Comparison of ENCODE assay signal across 9 mouse cellular contexts in the genomic region with DNA sequence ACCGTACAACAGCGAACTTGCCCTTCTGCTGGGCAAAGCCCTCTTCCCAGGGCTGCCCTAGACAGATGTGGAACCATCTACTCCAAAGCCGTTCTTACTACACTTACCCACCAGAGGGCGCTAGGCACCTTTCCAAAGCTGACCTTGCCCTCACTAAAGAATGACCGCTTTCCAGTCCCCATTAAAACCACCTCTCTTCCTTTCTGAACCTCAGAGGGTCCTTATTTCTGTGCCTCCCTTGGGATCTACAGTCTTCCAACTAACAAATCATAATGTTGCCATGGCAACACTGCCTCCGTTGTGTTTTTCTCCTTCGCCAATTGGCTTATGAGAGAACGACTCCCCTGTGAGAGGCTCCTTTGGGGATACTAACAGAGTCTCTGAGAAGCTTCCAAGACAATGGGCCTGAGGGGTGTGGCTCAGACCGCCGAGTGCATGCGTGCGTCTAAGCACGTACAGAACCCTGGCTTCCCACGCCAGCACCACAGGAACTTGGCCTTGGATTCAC. TPM values are rescaled to one million over a fixed set of nuclear protein-coding genes. Genes with fewer than 3 reads are reported as not detected.
DNase-seq lines count a peak whose midpoint lies in the region; ATAC-seq and TF ChIP-seq lines count a peak whose summit lies in the region.
"Had no signal": no experiment of that assay in that cellular context is flagged by ENCODE, and none has a peak within 500 bp of the region (broad histone marks: within the 10 kb centered on the region; RNA-seq: fewer than 3 reads in every experiment).

No protein-coding gene starts in this region.

- intact Hi-C loops in heart, postnatal 25 days (cut with DNase I): no loop called here

- peak; percentile 87 for TF ChIP-seq CTCF in lung, embryonic 14.5 days (IDR thresholded peaks at IDR 0.05; ENCODE audit: low read depth)
- TF ChIP-seq CTCF in olfactory bulb, adult 2 months (IDR thresholded peaks at IDR 0.05; ENCODE audit: insufficient read depth, low read depth, low read length): peak; percentile 51

- no peak overlapping the region for H3K4me3 ChIP-seq in ES-E14 (ENCODE audit: insufficient read depth in 1 of 2, low read depth in 1 of 2, low read length in 2 of 2, poor library complexity in 1 of 2, severe bottlenecking in 1 of 2)
- H3K4me3 ChIP-seq in forebrain, embryonic 14.5 days (ENCODE audit: low read depth, low read length): no peak overlapping the region
- H3K4me3 ChIP-seq in lung, embryonic 14.5 days (ENCODE audit: low read depth, low read length): no peak overlapping the region
- no peak overlapping the region for H3K4me3 ChIP-seq in olfactory bulb, adult 2 months (ENCODE audit: insufficient read depth, low read depth, low read length)

- H3K36me3 ChIP-seq in ES-E14 (ENCODE audit: control insufficient read depth, insufficient read depth, low read length, poor library complexity, severe bottlenecking): no peaks in the 10 kb centered on the region
- no peaks in the 10 kb centered on the region for H3K36me3 ChIP-seq in forebrain, embryonic 14.5 days (ENCODE audit: control insufficient read depth, insufficient read depth, low read length)
- no peaks in the 10 kb centered on the region for H3K36me3 ChIP-seq in lung, embryonic 14.5 days (ENCODE audit: insufficient read depth)

- H3K27me3 ChIP-seq in forebrain, embryonic 14.5 days (replicated peaks; ENCODE audit: control insufficient read depth, insufficient read depth, low read length): no peaks in the 10 kb centered on the region
- no peaks in the 10 kb centered on the region for H3K27me3 ChIP-seq in lung, embryonic 14.5 days (ENCODE audit: insufficient read depth, low read length)

- DNase-seq in ES-E14 (ENCODE audit: low read depth, low spot score): peak; percentile 86
- peak; percentile 92 for DNase-seq in forebrain, embryonic 14.5 days (ENCODE audit: low spot score)
- peak; percentile 42 for DNase-seq in heart, postnatal 25 days (ENCODE audit: low spot score)
- DNase-seq in large intestine, adult 2 months (ENCODE audit: low read depth, low spot score): peak; percentile 45
- DNase-seq in lung, embryonic 14.5 days: peak; percentile 85
- peak; percentile 72 for DNase-seq in thymus, postnatal 25 days

- H3K9ac ChIP-seq in ES-E14 (ENCODE audit: insufficient read depth, low read depth, low read length, poor library complexity, severe bottlenecking): no peak overlapping the region
- peak overlapping the region; percentile 13; the same call in 1 of the 2 replicates for H3K9ac ChIP-seq in forebrain, embryonic 14.5 days (ENCODE audit: low read length)
- H3K9ac ChIP-seq in lung, embryonic 14.5 days: no peak overlapping the region

- 6% methylated on average over 14 of the region's 14 CpGs for WGBS in forebrain, embryonic 14.5 days
- 14% methylated on average over 14 of the region's 14 CpGs for WGBS in large intestine, adult 2 months
- WGBS in lung, embryonic 14.5 days: 10% methylated on average over 14 of the region's 14 CpGs
- 9% methylated on average over 14 of the region's 14 CpGs for WGBS in olfactory bulb, adult 2 months

- peak; percentile 36; the same call in 1 of the 2 replicates for ATAC-seq in cerebellum, adult (ENCODE audit: insufficient number of reproducible peaks, low FRiP score, low TSS enrichment)
- ATAC-seq in forebrain, embryonic 14.5 days: peak; percentile 73
- ATAC-seq in lung, embryonic 14.5 days (ENCODE audit: insufficient read depth): peak; percentile 54

- no peaks in the 10 kb centered on the region for H3K9me3 ChIP-seq in ES-E14 (ENCODE audit: control insufficient read depth, insufficient read depth, low read depth, low read length)
- H3K9me3 ChIP-seq in forebrain, embryonic 14.5 days (replicated peaks; ENCODE audit: control insufficient read depth, low read length): no peaks in the 10 kb centered on the region
- no peaks in the 10 kb centered on the region for H3K9me3 ChIP-seq in lung, embryonic 14.5 days (ENCODE audit: low read depth, low read length)

- peak overlapping the region; percentile 15 for H3K4me2 ChIP-seq in forebrain, embryonic 14.5 days (ENCODE audit: low read length)
- no peak overlapping the region for H3K4me2 ChIP-seq in lung, embryonic 14.5 days

- no peak overlapping the region; the same call in 1 of the 2 replicates for H3K27ac ChIP-seq in ES-E14 (ENCODE audit: insufficient read depth, low read depth, low read length, poor library complexity, severe bottlenecking)
- H3K27ac ChIP-seq in forebrain, embryonic 14.5 days (ENCODE audit: low read depth, low read length): peak overlapping the region; percentile 44; the same call in 1 of the 2 replicates
- no peak overlapping the region for H3K27ac ChIP-seq in lung, embryonic 14.5 days (ENCODE audit: low read depth)
- H3K27ac ChIP-seq in olfactory bulb, adult 2 months (ENCODE audit: insufficient read depth, low read depth, low read length): no peak overlapping the region
- H3K27ac ChIP-seq: macrophage had no signal

- TF ChIP-seq POLR2A in olfactory bulb, adult 2 months (IDR thresholded peaks at IDR 0.05; ENCODE audit: insufficient read depth, low read depth, low read length): no peak

- H3K4me1 ChIP-seq in ES-E14 (ENCODE audit: control insufficient read depth in 2 of 2, insufficient read depth in 2 of 2, low read length in 2 of 2, poor library complexity in 1 of 2): peaks cover 0 to 7% of the 10 kb centered on the region in 2 experiments; a peak in 2 of 4 replicates
- peaks cover 8% of the 10 kb centered on the region for H3K4me1 ChIP-seq in forebrain, embryonic 14.5 days (ENCODE audit: control insufficient read depth, insufficient read depth, low read length)
- no peaks in the 10 kb centered on the region for H3K4me1 ChIP-seq in lung, embryonic 14.5 days (ENCODE audit: insufficient read depth)
- peaks cover 8% of the 10 kb centered on the region for H3K4me1 ChIP-seq in olfactory bulb, adult 2 months (ENCODE audit: control insufficient read depth, insufficient read depth, low read length)

- in situ Hi-C loops in ES-E14 (cut with MboI; ENCODE audit: low sequenced_read_pairs in 2 of 2, unreplicated experiment in 2 of 2): no loop called here

TF ChIP-seq in ES-E14, 5 proteins besides CTCF, POLR2A, EP300 and RAD21:
- TF ChIP-seq ZC3H11A (IDR thresholded peaks at IDR 0.05; ENCODE audit: borderline replicate concordance, low read depth, low read length) (peak; percentile 42; the same call in 1 of the 2 replicates), ZNF384 (IDR thresholded peaks at IDR 0.05; ENCODE audit: low read depth, low read length) (no peak)

RNA-seq across cellular contexts. Expression of a gene that starts 6.7 kb away (rescaled TPM):
- total RNA-seq in ES-E14 (2012; rRNA removed): 5.3 and 7.2 TPM in 2 replicates
- 3.2 and 4.8 TPM in 2 replicates for polyA plus RNA-seq in forebrain, embryonic 14.5 days (2014; fragmentation: Nextera tagmentation; extraction: Ambion mirVana)
- 10 to 100 TPM; 18.0 to 22.0 TPM for total RNA-seq in heart, postnatal 25 days (2021)
- polyA plus RNA-seq in large intestine, adult 2 months (2012; rRNA removed): 5.7 and 14.5 TPM in 2 replicates
- 11.5 and 11.8 TPM in 2 replicates for polyA plus RNA-seq in lung, embryonic 14.5 days (2014; fragmentation: Nextera tagmentation; extraction: Ambion mirVana)
- 43.5 TPM in 1 of 2 replicates, not detected in the other for polyA plus RNA-seq in olfactory bulb, adult 2 months (2012; ENCODE audit: insufficient read depth, insufficient read length, low replicate concordance, missing spikeins)

RNA-seq across cellular contexts. Expression of a gene that starts 26.4 kb away (rescaled TPM):
- total RNA-seq in ES-E14 (2012; rRNA removed): 3.1 and 3.4 TPM in 2 replicates
- not detected in 2 replicates for polyA plus RNA-seq in forebrain, embryonic 14.5 days (2014; fragmentation: Nextera tagmentation; extraction: Ambion mirVana)
- not detected for total RNA-seq in heart, postnatal 25 days (2021)
- 519 and 836 TPM in 2 replicates for polyA plus RNA-seq in large intestine, adult 2 months (2012; rRNA removed)
- not detected in 2 replicates for polyA plus RNA-seq in lung, embryonic 14.5 days (2014; fragmentation: Nextera tagmentation; extraction: Ambion mirVana)
- polyA plus RNA-seq in olfactory bulb, adult 2 months (2012; ENCODE audit: insufficient read depth, insufficient read length, low replicate concordance, missing spikeins): not detected in 2 replicates
- polyA plus RNA-seq: macrophage had no signal

RNA-seq across cellular contexts. Expression of a gene that starts 50.7 kb away (rescaled TPM):
- 91.8 and 166 TPM in 2 replicates for total RNA-seq in ES-E14 (2012; rRNA removed)
- 0.14 and 0.28 TPM in 2 replicates for polyA plus RNA-seq in forebrain, embryonic 14.5 days (2014; fragmentation: Nextera tagmentation; extraction: Ambion mirVana)
- total RNA-seq in heart, postnatal 25 days (2021): 10 to 100 TPM; 18.3 to 27.6 TPM
- 0.94 and 1.1 TPM in 2 replicates for polyA plus RNA-seq in large intestine, adult 2 months (2012; rRNA removed)
- polyA plus RNA-seq in lung, embryonic 14.5 days (2014; fragmentation: Nextera tagmentation; extraction: Ambion mirVana): 0.47 and 0.86 TPM in 2 replicates
- polyA plus RNA-seq in olfactory bulb, adult 2 months (2012; ENCODE audit: insufficient read depth, insufficient read length, low replicate concordance, missing spikeins): not detected in 2 replicates

Comparison
In these comparisons a context has a peak if more than half of its experiments do, and no peak if none do; other contexts are left out.
1. DNase-seq: peak in every context shown above with its lines; median percentile 92 in forebrain, embryonic 14.5 days; 86 in ES-E14; 85 in lung, embryonic 14.5 days; 72 in thymus, postnatal 25 days; 45 in large intestine, adult 2 months; 42 in heart, postnatal 25 days.
2. RNA of a gene that starts 26.4 kb away (polyA plus RNA-seq): 519 to 836 TPM in large intestine, adult 2 months; not detected in forebrain, embryonic 14.5 days, not detected in lung, embryonic 14.5 days and not detected in olfactory bulb, adult 2 months; every median in the first group is over 100 times any median in the second.
3. Peak in every context shown above with its lines, with median percentiles within 50 percentile points of each other: ATAC-seq.